Mouse (Mus musculus) kidney, postnatal 0 days (tissue): Measurements from ENCODE around the gene Pam16. TPM values are rescaled to one million over a fixed set of nuclear protein-coding genes. Genes with fewer than 3 reads are reported as not detected.

ENCODE experiments used
- ATAC-seq: fragments of 200-750 bp; cut with Nextera tagmentation; replicated peaks from 2 replicates; pipeline ENCODE4 v1.8.0; 2017; ENCODE audit warnings: low read depth, moderate number of reproducible peaks, moderate TSS enrichment, moderate library complexity; ENCODE audit not compliant: low FRiP score
- DNase-seq: peaks from one replicate; pipeline ENCODE4 v3.0.0-alpha.2; 2016; ENCODE audit warnings: low spot score
- H3K27ac ChIP-seq: fragments of 300-500 bp; sonication (generic); 2 replicates; pipeline ENCODE4 v1.5.1; 2014; ENCODE audit warnings: mild to moderate bottlenecking
- H3K27me3 ChIP-seq: fragments of 300-500 bp; sonication (generic); 2 replicates; pipeline ENCODE4 v1.6.1; 2014; ENCODE audit warnings: low read length, mixed read lengths; ENCODE audit not compliant: insufficient read depth
- H3K36me3 ChIP-seq: fragments of 300-500 bp; sonication (generic); 2 replicates; pipeline ENCODE4 v1.6.1; 2014; ENCODE audit warnings: low read length, mixed read lengths; ENCODE audit not compliant: insufficient read depth
- H3K4me1 ChIP-seq: fragments of 300-500 bp; sonication (generic); replicated peaks from 2 replicates; pipeline ENCODE4 v1.6.1; 2014; ENCODE audit warnings: antibody characterized with exemption, low read length, mixed read lengths; ENCODE audit not compliant: insufficient read depth
- H3K4me2 ChIP-seq: fragments of 300-500 bp; sonication (generic); 2 replicates; pipeline ENCODE4 v1.6.1; 2014; ENCODE audit warnings: mild to moderate bottlenecking, low read length, moderate library complexity, mixed read lengths
- H3K4me3 ChIP-seq: fragments of 300-500 bp; sonication (generic); replicated peaks from 2 replicates; pipeline ENCODE4 v1.5.1; 2014; ENCODE audit warnings: low read depth, low read length
- H3K9ac ChIP-seq: fragments of 300-500 bp; sonication (generic); 2 replicates; pipeline ENCODE4 v1.6.1; 2014; ENCODE audit warnings: low read depth, low read length
- H3K9me3 ChIP-seq: fragments of 300-500 bp; sonication (generic); replicated peaks from 2 replicates; pipeline ENCODE4 v1.6.1; 2016; ENCODE audit warnings: low read length, inconsistent platforms, mixed read lengths
- CTCF ChIP-seq: IDR thresholded peaks from 2 replicates; pipeline ENCODE4 v1.5.1; 2016; ENCODE audit warnings: antibody characterized with exemption, low read depth, mild to moderate bottlenecking, moderate library complexity
- WGBS: fragments of 180-500 bp; shearing (Covaris S2); extraction: QIAGEN DNeasy Blood & Tissue Kit; methylation state at CpG from one replicate; pipeline ENCODE4 v1.1.7; 2014; 5-methylcytosine and 5-hydroxymethylcytosine counted together
- polyA plus RNA-seq: library from polyadenylated mRNA; unstranded; fragments of >200 nt; fragmentation: Nextera tagmentation; extraction: Ambion mirVana; gene quantifications from 2 replicates; pipeline ENCODE4 v1.2.1, GENCODE M21; 2015

Gene Pam16
- polyA plus RNA-seq, 1 experiment from 2014 or later: 106 TPM

DNA sequence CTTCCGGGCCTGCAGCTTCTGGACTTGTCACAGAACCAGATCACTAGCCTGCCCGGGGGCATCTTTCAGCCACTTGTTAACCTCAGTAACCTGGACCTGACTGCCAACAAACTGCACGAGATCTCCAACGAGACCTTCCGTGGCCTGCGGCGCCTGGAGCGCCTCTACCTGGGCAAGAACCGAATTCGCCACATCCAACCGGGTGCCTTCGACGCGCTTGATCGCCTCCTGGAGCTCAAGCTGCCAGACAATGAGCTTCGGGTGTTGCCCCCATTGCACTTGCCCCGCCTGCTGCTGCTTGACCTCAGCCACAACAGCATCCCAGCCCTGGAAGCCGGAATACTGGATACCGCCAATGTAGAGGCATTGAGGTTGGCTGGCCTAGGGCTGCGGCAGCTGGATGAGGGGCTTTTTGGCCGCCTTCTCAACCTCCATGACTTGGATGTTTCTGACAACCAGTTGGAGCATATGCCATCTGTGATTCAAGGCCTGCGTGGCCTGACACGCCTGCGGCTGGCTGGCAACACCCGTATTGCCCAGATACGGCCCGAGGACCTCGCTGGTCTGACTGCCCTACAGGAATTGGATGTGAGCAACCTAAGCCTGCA lies 23.7 kb upstream of the Pam16 start:
- no peak for ATAC-seq
- Histone ChIP-seq H3K9ac (no peak overlapping the region), H3K4me2 (no peak overlapping the region), H3K27me3 (no peaks in the 10 kb centered on the region), H3K27ac (no peak overlapping the region), H3K4me1 (peaks cover 44% of the 10 kb centered on the region), H3K9me3 (no peaks in the 10 kb centered on the region), H3K36me3 (peaks cover 51% of the 10 kb centered on the region), H3K4me3 (no peak overlapping the region)
- no peak for DNase-seq
- TF ChIP-seq CTCF: no peak
- 70% methylated on average over 28 of the region's 28 CpGs for WGBS

GRCm38 (mm10) chr16:4647651-4648141 lies 22.9 kb upstream of the Pam16 start:
- Histone ChIP-seq H3K4me2 (no peak overlapping the region), H3K4me1 (peaks cover 52% of the 10 kb centered on the region), H3K36me3 (peaks cover 49% of the 10 kb centered on the region), H3K27me3 (no peaks in the 10 kb centered on the region), H3K4me3 (no peak overlapping the region), H3K9ac (no peak overlapping the region), H3K27ac (0 out of 2 replicates have a peak overlapping the region, but pooled peaks have one; percentile 4), H3K9me3 (no peaks in the 10 kb centered on the region)
- DNase-seq: peak; percentile 71
- ATAC-seq: no peak
- WGBS: 46% methylated on average over 13 of the region's 13 CpGs
- TF ChIP-seq CTCF: no peak

DNA sequence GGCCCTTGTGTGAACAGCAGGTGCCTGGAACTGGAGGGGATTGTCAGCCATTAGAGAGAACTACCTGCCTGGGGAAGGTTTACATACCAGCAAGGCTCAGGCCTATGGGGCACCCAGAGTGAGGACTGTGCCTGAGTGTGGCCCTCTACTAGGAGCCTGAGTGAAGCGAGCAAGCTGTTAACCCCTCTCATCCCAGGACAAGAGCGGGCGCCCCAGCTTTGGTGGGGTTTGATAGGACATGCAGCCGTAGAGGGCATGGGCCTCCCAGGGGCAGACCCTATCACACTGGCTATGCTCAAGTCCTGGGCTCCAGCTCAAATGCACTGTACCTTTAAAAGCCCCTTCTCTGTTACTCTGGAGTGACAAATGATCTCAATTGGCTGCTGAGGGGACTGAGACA lies 22.0 kb upstream of the Pam16 start:
- H3K9ac ChIP-seq: no peak overlapping the region
- no peaks in the 10 kb centered on the region for H3K9me3 ChIP-seq
- H3K27me3 ChIP-seq: no peaks in the 10 kb centered on the region
- H3K4me2 ChIP-seq: no peak overlapping the region
- no peak for ATAC-seq
- no peak overlapping the region for H3K4me3 ChIP-seq
- H3K27ac ChIP-seq: peak overlapping the region; percentile 4; the same call in 1 of the 2 replicates
- 64% methylated on average over 4 of the region's 4 CpGs for WGBS
- TF ChIP-seq CTCF: no peak
- H3K36me3 ChIP-seq: peaks cover 41% of the 10 kb centered on the region
- peaks cover 57% of the 10 kb centered on the region for H3K4me1 ChIP-seq
- DNase-seq: no peak

DNA sequence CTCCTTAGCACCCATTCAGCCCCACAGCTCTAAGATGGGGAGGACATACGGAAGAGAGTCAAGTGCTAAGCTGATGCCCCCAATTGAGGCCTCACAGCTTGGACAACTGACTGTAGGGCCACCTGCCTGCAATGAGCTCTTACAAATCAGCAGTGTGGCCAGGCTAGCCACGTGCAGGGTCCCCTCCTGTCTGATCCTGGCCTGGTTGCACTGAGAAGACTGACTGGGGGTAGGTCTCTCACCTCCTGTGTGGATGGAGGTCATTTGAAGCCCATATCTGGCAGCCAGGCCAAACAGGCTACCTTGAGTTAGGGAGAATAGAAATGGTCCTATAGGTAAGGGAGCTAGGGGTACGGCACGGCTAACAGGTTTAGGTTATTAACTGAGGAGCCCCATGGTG lies 21.1 kb upstream of the Pam16 start:
- H3K27ac ChIP-seq: no peak overlapping the region
- H3K9me3 ChIP-seq: no peaks in the 10 kb centered on the region
- WGBS: 76% methylated on average over 4 of the region's 4 CpGs
- no peak overlapping the region for H3K4me3 ChIP-seq
- H3K27me3 ChIP-seq: no peaks in the 10 kb centered on the region
- H3K36me3 ChIP-seq: peaks cover 32% of the 10 kb centered on the region
- H3K4me2 ChIP-seq: no peak overlapping the region
- no peak for TF ChIP-seq CTCF
- peaks cover 63% of the 10 kb centered on the region for H3K4me1 ChIP-seq
- ATAC-seq: no peak
- H3K9ac ChIP-seq: no peak overlapping the region
- no peak for DNase-seq

GRCm38 (mm10) chr16:4643670-4644419 lies 19.1 kb upstream of the Pam16 start:
- Histone ChIP-seq H3K4me1 (peaks cover 60% of the 10 kb centered on the region), H3K9ac (peak overlapping the region; percentile 6; the same call in 1 of the 2 replicates), H3K4me2 (peak overlapping the region; percentile 72; the same call in 1 of the 2 replicates)

DNA sequence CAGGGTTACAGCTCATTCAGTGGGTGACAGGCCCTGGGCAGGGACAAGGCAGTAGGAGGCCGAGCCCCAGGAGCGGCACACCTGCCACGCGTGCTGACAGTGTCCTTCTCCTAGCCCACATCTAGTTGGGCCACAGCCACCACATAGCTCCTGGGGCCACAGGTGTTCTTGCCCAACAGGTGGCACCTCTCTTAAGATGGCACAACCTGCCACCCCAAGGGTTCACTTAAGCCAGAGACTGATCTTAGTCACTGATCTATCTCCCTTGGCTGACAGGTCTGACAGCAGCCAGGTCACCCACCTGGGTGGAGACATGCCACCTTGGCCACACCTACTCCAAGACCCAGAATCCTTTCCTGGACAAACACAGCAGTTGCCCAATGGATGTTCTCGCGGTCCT lies 18.1 kb upstream of the Pam16 start:
- ATAC-seq (no peak), DNase-seq (no peak)
- Histone ChIP-seq H3K4me3 (no peak overlapping the region), H3K4me1 (peaks cover 53% of the 10 kb centered on the region), H3K4me2 (peak overlapping the region; percentile 72), H3K36me3 (peaks cover 4% of the 10 kb centered on the region; the same call in 1 of the 2 replicates), H3K27me3 (no peaks in the 10 kb centered on the region), H3K9me3 (no peaks in the 10 kb centered on the region), H3K27ac (peak overlapping the region; percentile 88), H3K9ac (peak overlapping the region; percentile 1; the same call in 1 of the 2 replicates)
- 73% methylated on average over 6 of the region's 6 CpGs for WGBS
- no peak for TF ChIP-seq CTCF

More at GRCm38 (mm10) chr16:4643670-4644419, 19.1 kb upstream of the Pam16 start:
- no peak overlapping the region for H3K4me3 ChIP-seq
- WGBS: 39% methylated on average over 11 of the region's 11 CpGs
- peak overlapping the region; percentile 88; the same call in 1 of the 2 replicates for H3K27ac ChIP-seq
- TF ChIP-seq CTCF: no peak
- H3K27me3 ChIP-seq: no peaks in the 10 kb centered on the region
- ATAC-seq: no peak
- DNase-seq: no peak
- peaks cover 13% of the 10 kb centered on the region; the same call in 1 of the 2 replicates for H3K36me3 ChIP-seq
- no peaks in the 10 kb centered on the region for H3K9me3 ChIP-seq
